Mouse (Mus musculus) midbrain, postnatal 0 days (tissue): ENCODE measurements around the gene Gm6408. TPM values are rescaled to one million over a fixed set of nuclear protein-coding genes. Genes with fewer than 3 reads are reported as not detected.
"Not testable (repeated sequence)": the region's sequence is repeated elsewhere in the genome, so short reads cannot be mapped to it uniquely, and the experiment has no call there.

Experiments
- ATAC-seq: fragments of 200-750 bp; cut with Nextera tagmentation; 2 replicates; pipeline ENCODE4 v1.8.0; 2017; ENCODE audit warnings: moderate number of reproducible peaks, mild to moderate bottlenecking, moderate TSS enrichment, moderate library complexity; ENCODE audit not compliant: low FRiP score
- DNase-seq: peaks from one replicate; pipeline ENCODE4 v3.0.0-alpha.2; 2015; ENCODE audit warnings: low spot score
- H3K27ac ChIP-seq: fragments of 300-500 bp; sonication (generic); 2 replicates; pipeline ENCODE4 v1.5.1; 2014; ENCODE audit warnings: low read depth, mild to moderate bottlenecking, low read length, mixed read lengths
- H3K27me3 ChIP-seq: fragments of 300-500 bp; sonication (generic); 2 replicates; pipeline ENCODE4 v1.6.1; 2014; ENCODE audit warnings: low read length, control low read depth, mixed read lengths; ENCODE audit not compliant: insufficient read depth
- H3K36me3 ChIP-seq: fragments of 300-500 bp; sonication (generic); 2 replicates; pipeline ENCODE4 v1.6.1; 2014; ENCODE audit warnings: low read length, control low read depth, mixed read lengths; ENCODE audit not compliant: insufficient read depth
- H3K4me1 ChIP-seq: fragments of 300-500 bp; sonication (generic); 2 replicates; pipeline ENCODE4 v1.6.1; 2014; ENCODE audit warnings: mild to moderate bottlenecking, control low read depth, antibody characterized with exemption, low read length, mixed read lengths; ENCODE audit not compliant: insufficient read depth
- H3K4me2 ChIP-seq: fragments of 300-500 bp; sonication (generic); 2 replicates; pipeline ENCODE4 v1.6.1; 2014; ENCODE audit warnings: low read depth, mild to moderate bottlenecking, low read length, mixed read lengths; ENCODE audit not compliant: poor library complexity, severe bottlenecking
- H3K4me3 ChIP-seq: fragments of 300-500 bp; sonication (generic); 2 replicates; pipeline ENCODE4 v1.5.1; 2014; ENCODE audit warnings: low read depth, mild to moderate bottlenecking, low read length, moderate library complexity
- H3K9ac ChIP-seq: fragments of 300-500 bp; sonication (generic); replicated peaks from 2 replicates; pipeline ENCODE4 v1.6.1; 2014; ENCODE audit warnings: mild to moderate bottlenecking, low read length, moderate library complexity, mixed read lengths; ENCODE audit not compliant: poor library complexity, severe bottlenecking
- H3K9me3 ChIP-seq: fragments of 300-500 bp; sonication (generic); 2 replicates; pipeline ENCODE4 v1.6.1; 2016; ENCODE audit warnings: low read length, control low read depth
- CTCF ChIP-seq: IDR thresholded peaks from 2 replicates; pipeline ENCODE4 v1.5.1; 2016; ENCODE audit warnings: antibody characterized with exemption, mild to moderate bottlenecking
- WGBS: fragments of 180-500 bp; shearing (Covaris S2); extraction: QIAGEN DNeasy Blood & Tissue Kit; methylation state at CpG from one replicate; pipeline ENCODE4 v1.1.7; 2014; 5-methylcytosine and 5-hydroxymethylcytosine counted together
- polyA plus RNA-seq: library from polyadenylated mRNA; unstranded; fragments of >200 nt; fragmentation: Nextera tagmentation; extraction: Ambion mirVana; gene quantifications from 2 replicates; pipeline ENCODE4 v1.2.1, GENCODE M21; 2015
- total RNA-seq: library from RNA; depleted of rRNA; stranded (reverse); fragments of >200 nt; gene quantifications from 2 replicates; pipeline ENCODE4 v1.2.3, GENCODE M21; 2014; rRNA removed

Gm6408 gene
- total RNA-seq: not detected in 2 replicates
- polyA plus RNA-seq: not detected in 2 replicates

- H3K27ac ChIP-seq, H3K4me3 ChIP-seq, H3K27me3 ChIP-seq, H3K9ac ChIP-seq, H3K4me1 ChIP-seq, H3K36me3 ChIP-seq, H3K4me2 ChIP-seq, ATAC-seq, H3K9me3 ChIP-seq, DNase-seq: not testable (repeated sequence)
- no CpG with 5 or more reads among the region's 3 CpGs for WGBS
Observed at GRCm38 (mm10) chr5:146481665-146482064, at the start of gene Gm6408. Gene Gm6408, plus strand, starts transcription at chr5:146481965.

GRCm38 (mm10) chr5:146432476-146432875 lies 49.3 kb upstream of the Gm6408 start:
- H3K27ac ChIP-seq: no peak overlapping the region
- no peak overlapping the region for H3K4me3 ChIP-seq
- H3K4me1 ChIP-seq: no peaks in the 10 kb centered on the region
- DNase-seq: no peak
- no peak overlapping the region for H3K4me2 ChIP-seq
- 91% methylated on average over 6 of the region's 6 CpGs for WGBS
- H3K9ac ChIP-seq: no peak overlapping the region
- no peak for TF ChIP-seq CTCF
- peaks cover 13% of the 10 kb centered on the region for H3K36me3 ChIP-seq
- no peak for ATAC-seq
- no peaks in the 10 kb centered on the region for H3K27me3 ChIP-seq
- H3K9me3 ChIP-seq: no peaks in the 10 kb centered on the region

- Histone ChIP-seq H3K4me1 (no peaks in the 10 kb centered on the region), H3K9me3 (no peaks in the 10 kb centered on the region), H3K4me2 (no peak overlapping the region), H3K27me3 (no peaks in the 10 kb centered on the region), H3K4me3 (no peak overlapping the region), H3K36me3 (peaks cover 31% of the 10 kb centered on the region), H3K9ac (no peak overlapping the region), H3K27ac (no peak overlapping the region)
- DNase-seq (no peak), ATAC-seq (no peak)
- WGBS: 96% methylated on average over 16 of the region's 16 CpGs
- TF ChIP-seq CTCF: no peak
Observed at GRCm38 (mm10) chr5:146435316-146435715, 46.4 kb upstream of the Gm6408 start.

DNA sequence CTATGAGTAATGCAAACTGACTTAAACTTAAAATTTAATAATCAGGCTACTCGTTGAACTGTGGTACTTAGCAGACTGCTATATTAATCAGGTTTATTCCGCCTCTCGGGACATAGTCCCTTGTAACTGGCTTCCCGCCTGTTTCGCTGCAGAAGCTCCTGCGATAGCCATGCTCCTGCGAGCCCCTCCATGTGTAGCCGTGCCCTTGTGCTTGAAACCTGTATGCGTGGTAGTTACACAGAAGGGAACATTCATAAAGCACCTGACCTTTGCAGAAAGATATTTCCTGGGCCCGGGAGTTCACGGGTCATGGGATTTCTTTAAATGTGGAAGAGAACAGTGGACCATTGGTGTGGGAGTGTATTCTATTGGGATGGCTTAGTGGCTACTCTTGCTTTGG lies 45.0 kb upstream of the Gm6408 start:
- peaks cover 31% of the 10 kb centered on the region for H3K36me3 ChIP-seq
- H3K27ac ChIP-seq: no peak overlapping the region
- H3K4me2 ChIP-seq: no peak overlapping the region
- no peak for TF ChIP-seq CTCF
- H3K4me3 ChIP-seq: no peak overlapping the region
- H3K9ac ChIP-seq: no peak overlapping the region
- no peak for ATAC-seq
- no peaks in the 10 kb centered on the region for H3K27me3 ChIP-seq
- no peak for DNase-seq
- whole genome bisulfite sequencing: 94% methylated on average over 11 of the region's 11 CpGs
- H3K4me1 ChIP-seq: no peaks in the 10 kb centered on the region
- no peaks in the 10 kb centered on the region for H3K9me3 ChIP-seq

DNA sequence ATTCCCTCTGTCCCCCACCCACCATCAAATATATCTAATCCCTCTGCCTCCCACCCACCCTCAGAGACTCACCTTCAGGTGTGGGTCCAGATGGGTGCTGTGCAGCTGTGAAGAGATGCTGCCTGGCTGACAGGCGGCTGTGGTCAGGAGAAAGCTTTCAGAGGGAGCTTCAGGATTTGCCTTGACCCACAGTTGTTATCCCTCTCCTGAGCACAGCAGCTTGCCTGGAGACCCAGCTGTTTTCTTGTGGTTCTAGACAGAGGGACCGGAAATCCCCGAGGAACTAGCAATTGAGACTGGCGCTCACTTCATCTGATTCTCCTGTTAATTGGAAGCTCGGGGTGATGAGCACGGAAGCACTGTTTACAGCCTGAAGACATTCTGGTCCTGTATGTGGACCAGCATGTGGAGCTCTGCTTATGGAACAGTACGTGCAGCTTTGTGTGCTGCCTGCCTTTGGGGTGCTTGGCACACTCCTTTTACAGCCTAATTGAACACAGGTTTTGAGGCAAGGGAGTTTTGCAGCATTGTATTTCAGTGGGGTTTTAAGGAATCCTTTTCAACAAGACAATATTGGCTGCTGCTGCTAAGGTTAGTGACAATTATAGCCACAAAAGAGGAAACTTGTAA lies 42.5 kb upstream of the Gm6408 start:
- DNase-seq: no peak
- WGBS: 91% methylated on average over 7 of the region's 7 CpGs
- Histone ChIP-seq H3K9me3 (no peaks in the 10 kb centered on the region), H3K36me3 (peaks cover 33% of the 10 kb centered on the region), H3K9ac (no peak overlapping the region), H3K27me3 (no peaks in the 10 kb centered on the region), H3K4me2 (no peak overlapping the region), H3K4me3 (no peak overlapping the region), H3K4me1 (no peaks in the 10 kb centered on the region), H3K27ac (no peak overlapping the region)
- ATAC-seq: no peak
- no peak for TF ChIP-seq CTCF

DNA sequence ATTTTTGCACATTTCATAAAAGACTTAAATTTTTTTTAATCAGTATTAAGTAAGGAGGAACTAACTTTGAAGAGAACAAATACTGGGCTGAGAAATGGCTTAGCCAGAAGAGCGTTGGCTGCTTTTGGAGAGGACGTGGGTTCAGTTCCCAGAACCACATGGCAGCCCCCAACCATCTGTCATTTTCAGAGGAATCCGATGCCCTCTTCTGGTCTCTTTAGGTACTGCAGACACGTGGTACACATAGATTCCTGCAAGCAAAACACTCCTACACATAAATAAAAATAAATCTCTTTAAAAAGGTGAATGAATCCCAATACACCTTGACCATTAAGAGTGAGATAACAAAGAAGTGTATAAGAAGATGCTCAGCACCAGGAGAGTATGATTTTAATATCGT lies 41.5 kb upstream of the Gm6408 start:
- Histone ChIP-seq H3K4me3 (no peak overlapping the region), H3K4me1 (no peaks in the 10 kb centered on the region), H3K27me3 (no peaks in the 10 kb centered on the region), H3K9me3 (no peaks in the 10 kb centered on the region), H3K4me2 (no peak overlapping the region), H3K27ac (no peak overlapping the region), H3K36me3 (peaks cover 32% of the 10 kb centered on the region), H3K9ac (no peak overlapping the region)
- TF ChIP-seq CTCF: peak; percentile 44
- ATAC-seq (no peak), DNase-seq (no peak)
- whole genome bisulfite sequencing: 96% methylated on average over 5 of the region's 5 CpGs
